ENCODE assay signal across 34 mouse cellular contexts in genomic region chr1:130112580-130113314, GRCm38 (mm10).
DNase-seq lines count a peak whose midpoint lies in the region; ATAC-seq lines count a peak whose summit lies in the region.
"Had no signal": no experiment of that assay in that cellular context is flagged by ENCODE, and none has a peak within 500 bp of the region (broad histone marks: within the 10 kb centered on the region; RNA-seq: fewer than 3 reads in every experiment).

No protein-coding gene starts in this region.

- H3K4me1 ChIP-seq in liver, embryonic 15.5 days (replicated peaks): peaks cover 18% of the 10 kb centered on the region
- H3K4me1 ChIP-seq in heart, embryonic 10.5 days: no peaks in the 10 kb centered on the region
- H3K4me1 ChIP-seq: embryonic facial prominence, embryonic 13.5 days; forebrain, embryonic 12.5 days; hindbrain, embryonic 12.5 days; limb, embryonic 13.5 days; neural tube, embryonic 13.5 days had no signal

- H3K27ac ChIP-seq in liver, embryonic 15.5 days (replicated peaks): 0 out of 2 replicates have a peak overlapping the region, but pooled peaks have one; percentile 6
- no peak overlapping the region for H3K27ac ChIP-seq in heart, embryonic 10.5 days
- H3K27ac ChIP-seq: embryonic facial prominence, embryonic 13.5 days; forebrain, embryonic 12.5 days; hindbrain, embryonic 12.5 days; left cerebral cortex, adult 2 months; limb, embryonic 13.5 days; macrophage; neural tube, embryonic 13.5 days had no signal

- no peaks in the 10 kb centered on the region for H3K27me3 ChIP-seq in liver, embryonic 15.5 days
- H3K27me3 ChIP-seq in heart, embryonic 10.5 days (ENCODE audit: insufficient read depth, poor library complexity, severe bottlenecking): no peaks in the 10 kb centered on the region
- H3K27me3 ChIP-seq: embryonic facial prominence, embryonic 13.5 days; forebrain, embryonic 12.5 days; hindbrain, embryonic 12.5 days; limb, embryonic 13.5 days; neural tube, embryonic 13.5 days; Patski had no signal

- H3K9me3 ChIP-seq in liver, embryonic 15.5 days (replicated peaks): no peaks in the 10 kb centered on the region
- no peaks in the 10 kb centered on the region for H3K9me3 ChIP-seq in heart, embryonic 10.5 days
- H3K9me3 ChIP-seq: embryonic facial prominence, embryonic 13.5 days; forebrain, embryonic 12.5 days; hindbrain, embryonic 12.5 days; limb, embryonic 13.5 days; neural tube, embryonic 13.5 days had no signal

- H3K36me3 ChIP-seq in liver, embryonic 15.5 days (replicated peaks): no peaks in the 10 kb centered on the region
- H3K36me3 ChIP-seq in heart, embryonic 10.5 days: no peaks in the 10 kb centered on the region
- H3K36me3 ChIP-seq: embryonic facial prominence, embryonic 13.5 days; forebrain, embryonic 12.5 days; hindbrain, embryonic 12.5 days; limb, embryonic 13.5 days; neural tube, embryonic 13.5 days had no signal

- peak overlapping the region; percentile 36; the same call in 1 of the 2 replicates for H3K4me2 ChIP-seq in liver, embryonic 15.5 days
- H3K4me2 ChIP-seq: embryonic facial prominence, embryonic 13.5 days; forebrain, embryonic 12.5 days; hindbrain, embryonic 12.5 days; limb, embryonic 13.5 days; midbrain, embryonic 11.5 days; neural tube, embryonic 13.5 days had no signal

- no peak overlapping the region for H3K4me3 ChIP-seq in liver, embryonic 15.5 days (replicated peaks)
- no peak overlapping the region for H3K4me3 ChIP-seq in heart, embryonic 10.5 days
- H3K4me3 ChIP-seq: embryonic facial prominence, embryonic 13.5 days; erythroblast, embryonic 14.5 days; forebrain, embryonic 12.5 days; hindbrain, embryonic 12.5 days; left cerebral cortex, adult 2 months; limb, embryonic 13.5 days; myocyte; neural tube, embryonic 13.5 days had no signal

- WGBS in liver, embryonic 15.5 days (ENCODE audit: insufficient replicate concordance): 27% methylated on average over 1 of the region's 1 CpGs
- WGBS in heart, embryonic 10.5 days: 33% methylated on average over 1 of the region's 1 CpGs

- ATAC-seq in liver, embryonic 15.5 days (ENCODE audit: insufficient read depth): peak; percentile 97
- peak; percentile 99 for ATAC-seq in megakaryocyte-erythroid progenitor cell, adult 5-6 weeks (replicated peaks; ENCODE audit: low FRiP score, low TSS enrichment, poor library complexity, severe bottlenecking)
- ATAC-seq: forebrain, postnatal 0 days; intestine, embryonic 16.5 days; midbrain, embryonic 16.5 days; Patski had no signal

- DNase-seq in c-Kit-positive CD71-positive TER-119-negative erythroid progenitor cells, embryonic 14.5 days (ENCODE audit: low read depth): peak; percentile 72
- peak; percentile 38 for DNase-seq in liver
- no peak for DNase-seq in embryo, embryonic 10 days (ENCODE audit: low spot score)
- DNase-seq in thymus, postnatal 0 days (ENCODE audit: low spot score): no peak
- DNase-seq in heart, embryonic 10.5 days (ENCODE audit: low spot score): no peak
- no peak for DNase-seq in left cerebral cortex, adult 18-20 months (ENCODE audit: low spot score in 2 of 2)
- DNase-seq: adrenal gland, postnatal 10 days; B cell, adult 2 months; cerebellum, adult 8-10 months; cerebellum, postnatal 25 days; embryo, embryonic 11 days; forebrain, postnatal 0 days; kidney, adult 9 months; kidney, postnatal 14 days; layer of hippocampus, adult 9-11 months; lung, adult 2 months; lung, postnatal 10 days; thymus, adult 2 months; thymus, postnatal 4 days had no signal

- H3K9ac ChIP-seq in liver, embryonic 15.5 days: no peak overlapping the region
- H3K9ac ChIP-seq: embryonic facial prominence, embryonic 13.5 days; forebrain, embryonic 12.5 days; forebrain, postnatal 0 days; hindbrain, embryonic 12.5 days; limb, embryonic 13.5 days; neural tube, embryonic 13.5 days had no signal

Comparison
In these comparisons a context has a peak if more than half of its experiments do, and no peak if none do; other contexts are left out.
1. DNase-seq: peak in c-Kit-positive CD71-positive TER-119-negative erythroid progenitor cells, embryonic 14.5 days (single experiment) and liver (single experiment); none in embryo, embryonic 10 days (single experiment), thymus, postnatal 0 days (single experiment), heart, embryonic 10.5 days (single experiment) and left cerebral cortex, adult 18-20 months (0 of 2).